In genomic region chr13:118716265-118716664, GRCm38 (mm10) we compare ENCODE assay signal across 9 mouse cellular contexts. TPM values are rescaled to one million over a fixed set of nuclear protein-coding genes. Genes with fewer than 3 reads are reported as not detected.
DNase-seq lines count a peak whose midpoint lies in the region; ATAC-seq and TF ChIP-seq lines count a peak whose summit lies in the region.
"Had no signal": no experiment of that assay in that cellular context is flagged by ENCODE, and none has a peak within 500 bp of the region (broad histone marks: within the 10 kb centered on the region; RNA-seq: fewer than 3 reads in every experiment).

No protein-coding gene starts in this region.

- H3K36me3 ChIP-seq in heart, embryonic 15.5 days: no peaks in the 10 kb centered on the region
- no peaks in the 10 kb centered on the region for H3K36me3 ChIP-seq in hindbrain, embryonic 11.5 days (ENCODE audit: control insufficient read depth, insufficient read depth, low read length)
- no peaks in the 10 kb centered on the region for H3K36me3 ChIP-seq in midbrain, embryonic 15.5 days (replicated peaks)

- no peak overlapping the region for H3K27ac ChIP-seq in heart, embryonic 15.5 days
- no peak overlapping the region for H3K27ac ChIP-seq in hindbrain, embryonic 11.5 days (ENCODE audit: low read depth, low read length)
- no peak overlapping the region for H3K27ac ChIP-seq in midbrain, embryonic 15.5 days

- H3K4me1 ChIP-seq in heart, embryonic 15.5 days (replicated peaks): peaks cover 16% of the 10 kb centered on the region
- peaks cover 2% of the 10 kb centered on the region; the same call in 1 of the 2 replicates for H3K4me1 ChIP-seq in hindbrain, embryonic 11.5 days (replicated peaks; ENCODE audit: control insufficient read depth, insufficient read depth, low read length)
- peaks cover 27% of the 10 kb centered on the region for H3K4me1 ChIP-seq in midbrain, embryonic 15.5 days

- no peak overlapping the region for H3K9ac ChIP-seq in heart, embryonic 15.5 days
- no peak overlapping the region for H3K9ac ChIP-seq in hindbrain, embryonic 11.5 days (ENCODE audit: low read depth, low read length)
- H3K9ac ChIP-seq in midbrain, embryonic 15.5 days: no peak overlapping the region

- H3K9me3 ChIP-seq in heart, embryonic 15.5 days (replicated peaks): no peaks in the 10 kb centered on the region
- H3K9me3 ChIP-seq in hindbrain, embryonic 11.5 days (ENCODE audit: control insufficient read depth, low read length): no peaks in the 10 kb centered on the region
- no peaks in the 10 kb centered on the region for H3K9me3 ChIP-seq in midbrain, embryonic 15.5 days

- 22% methylated on average over 8 of the region's 8 CpGs for WGBS in heart, embryonic 15.5 days
- 9% methylated on average over 8 of the region's 8 CpGs for WGBS in hindbrain, embryonic 11.5 days
- 10% methylated on average over 8 of the region's 8 CpGs for WGBS in midbrain, embryonic 15.5 days

- no peak for DNase-seq in heart, postnatal 4 days
- DNase-seq in brain, embryonic 14.5 days (ENCODE audit: low read depth): peak; percentile 25
- peak; percentile 34 for DNase-seq in hindbrain, embryonic 11.5 days (ENCODE audit: low spot score)
- no peak for DNase-seq in cerebellum, postnatal 10 days
- DNase-seq in adrenal gland, adult (ENCODE audit: inconsistent age in 2 of 2, low spot score in 1 of 2): no peak
- DNase-seq in ovary, adult 18-20 months (ENCODE audit: low spot score): no peak

- TF ChIP-seq CTCF in brain, embryonic 14.5 days (IDR thresholded peaks at IDR 0.05; ENCODE audit: borderline replicate concordance, extremely low read depth, insufficient read depth, insufficient read length): no peak

- H3K4me3 ChIP-seq in heart, embryonic 15.5 days: peak overlapping the region; percentile 61
- peak overlapping the region; percentile 46; the same call in 1 of the 2 replicates for H3K4me3 ChIP-seq in hindbrain, embryonic 11.5 days (ENCODE audit: low read depth, low read length)
- peak overlapping the region; percentile 64 for H3K4me3 ChIP-seq in midbrain, embryonic 15.5 days

- no peak for ATAC-seq in heart, embryonic 15.5 days (replicated peaks; ENCODE audit: insufficient number of reproducible peaks, insufficient read depth, low FRiP score, low read depth)
- ATAC-seq in hindbrain, embryonic 11.5 days (ENCODE audit: low FRiP score): no peak
- no peak; the same call in 1 of the 2 replicates for ATAC-seq in midbrain, embryonic 15.5 days (replicated peaks)

- H3K27me3 ChIP-seq in heart, embryonic 15.5 days: peaks cover 23% of the 10 kb centered on the region; the same call in 1 of the 2 replicates
- H3K27me3 ChIP-seq in hindbrain, embryonic 11.5 days (ENCODE audit: control insufficient read depth, insufficient read depth, low read length): peaks cover 7% of the 10 kb centered on the region
- peaks cover 16% of the 10 kb centered on the region; the same call in 1 of the 2 replicates for H3K27me3 ChIP-seq in midbrain, embryonic 15.5 days (replicated peaks)

- no peak for TF ChIP-seq POLR2A in brain, embryonic 14.5 days (IDR thresholded peaks at IDR 0.05; ENCODE audit: borderline replicate concordance, extremely low read depth, insufficient read depth, insufficient read length, poor library complexity, severe bottlenecking)

- H3K4me2 ChIP-seq in heart, embryonic 15.5 days: peak overlapping the region; percentile 98
- H3K4me2 ChIP-seq in hindbrain, embryonic 11.5 days (replicated peaks; ENCODE audit: low read depth, low read length): peak overlapping the region; percentile 71
- peak overlapping the region; percentile 99 for H3K4me2 ChIP-seq in midbrain, embryonic 15.5 days

RNA-seq across cellular contexts. Expression of gene Fgf10, which starts 46.7 kb away (rescaled TPM):
- 0.93 and 2.1 TPM in 2 replicates for polyA plus RNA-seq in heart, embryonic 15.5 days (2015; fragmentation: Nextera tagmentation; extraction: Ambion mirVana)
- under 1 TPM; 0.36 TPM for total RNA-seq in heart, postnatal 4 days (2021)
- 0.88 and 1.3 TPM in 2 replicates for polyA plus RNA-seq in brain, embryonic 14.5 days (2012; rRNA removed)
- polyA plus RNA-seq in hindbrain, embryonic 11.5 days (2014; fragmentation: Nextera tagmentation; extraction: Ambion mirVana): 2.3 and 3.8 TPM in 2 replicates
- 0.72 and 2.1 TPM in 2 replicates for polyA plus RNA-seq in midbrain, embryonic 15.5 days (2015; fragmentation: Nextera tagmentation; extraction: Ambion mirVana)
- total RNA-seq: granulocyte monocyte progenitor cell, adult 5-6 weeks had no signal

Comparison
In these comparisons a context has a peak if more than half of its experiments do, and no peak if none do; other contexts are left out.
1. DNase-seq: peak in brain, embryonic 14.5 days (single experiment) and hindbrain, embryonic 11.5 days (single experiment); none in heart, postnatal 4 days (single experiment), cerebellum, postnatal 10 days (0 of 2), adrenal gland, adult (0 of 2) and ovary, adult 18-20 months (single experiment).
2. Peak in every context shown above with its lines, with median percentiles within 50 percentile points of each other: H3K4me2 ChIP-seq and H3K4me3 ChIP-seq.